9 mouse cellular contexts compared by ENCODE assay signal in the genomic region with DNA sequence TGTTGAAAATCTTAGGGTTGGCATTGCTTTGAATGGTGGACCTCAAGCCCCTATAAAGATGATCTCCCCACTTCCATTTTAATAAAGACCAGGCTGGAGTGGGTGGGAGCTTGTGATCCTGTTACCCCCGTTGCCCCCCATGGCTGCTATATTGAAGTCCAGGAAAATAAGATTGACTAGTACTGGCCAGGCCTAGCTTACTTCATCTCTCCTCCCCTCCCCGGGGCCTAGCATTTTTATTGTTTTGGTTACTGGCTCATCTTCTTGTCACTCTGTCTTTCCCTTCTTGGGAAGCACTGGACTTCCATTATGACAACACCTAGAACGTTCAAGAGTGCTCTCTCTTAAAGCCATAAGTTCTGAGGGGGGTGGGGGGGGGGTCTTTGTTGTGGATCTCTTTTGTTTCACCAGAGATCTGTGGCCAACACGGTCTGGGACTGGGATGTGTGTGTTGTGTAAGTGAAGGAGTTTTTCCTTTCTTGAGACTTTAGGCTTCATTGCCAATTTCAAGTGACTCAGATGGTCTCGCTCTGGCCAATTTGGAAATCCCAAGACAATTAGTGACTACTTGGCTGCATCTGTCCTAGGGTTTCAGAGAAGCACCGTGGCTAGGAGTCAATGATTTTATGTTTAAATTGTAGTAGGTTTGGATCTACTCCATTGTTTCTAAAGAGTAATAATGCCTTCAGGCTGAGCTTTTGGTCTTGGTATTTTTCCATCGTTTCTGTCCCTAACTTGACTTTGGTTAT. TPM values are rescaled to one million over a fixed set of nuclear protein-coding genes. Genes with fewer than 3 reads are reported as not detected.
DNase-seq lines count a peak whose midpoint lies in the region; ATAC-seq and TF ChIP-seq lines count a peak whose summit lies in the region.
"Had no signal": no experiment of that assay in that cellular context is flagged by ENCODE, and none has a peak within 500 bp of the region (broad histone marks: within the 10 kb centered on the region; RNA-seq: fewer than 3 reads in every experiment).

No protein-coding gene starts in this region.

- peak; percentile 10 for DNase-seq in right cerebral cortex, postnatal 4 days
- no peak for DNase-seq in right cerebral cortex, postnatal 10 days (ENCODE audit: low spot score in 2 of 2)
- DNase-seq in cerebellum, adult 2 months: peak; percentile 27 to 29
- peak; percentile 4 for DNase-seq in gastrocnemius, postnatal 14 days
- DNase-seq in lung, postnatal 36 days: peak; percentile 17
- DNase-seq in frontal cortex, postnatal 25 days (ENCODE audit: low spot score in 2 of 2): no peak
- no peak for DNase-seq in right cerebral cortex, postnatal 36 days (ENCODE audit: low spot score in 2 of 2)

- peak overlapping the region; percentile 98 for H3K9ac ChIP-seq in kidney, embryonic 14.5 days (ENCODE audit: low read depth, low read length)

- no peak for TF ChIP-seq POLR2A in cerebellum, adult 2 months (IDR thresholded peaks at IDR 0.05; ENCODE audit: borderline replicate concordance, insufficient read depth, low read length)

- no peaks in the 10 kb centered on the region for H3K27me3 ChIP-seq in cerebellum, adult 2 months (ENCODE audit: control insufficient read depth, insufficient read depth, low read length)
- H3K27me3 ChIP-seq in kidney, embryonic 14.5 days (ENCODE audit: control insufficient read depth, insufficient read depth, low read length): no peaks in the 10 kb centered on the region

- no peaks in the 10 kb centered on the region for H3K36me3 ChIP-seq in kidney, embryonic 14.5 days (ENCODE audit: control insufficient read depth, insufficient read depth, low read length)

- intact Hi-C loops in gastrocnemius, postnatal 14 days (cut with DNase I; ENCODE audit: low total_unique reads): no loop called here

- H3K9me3 ChIP-seq in kidney, embryonic 14.5 days (ENCODE audit: control insufficient read depth, low read length): no peaks in the 10 kb centered on the region

- peaks cover 3% of the 10 kb centered on the region for H3K4me1 ChIP-seq in cerebellum, adult 2 months (ENCODE audit: control insufficient read depth, insufficient read depth, low read length)
- H3K4me1 ChIP-seq in kidney, embryonic 14.5 days (ENCODE audit: control insufficient read depth, insufficient read depth, low read length): peaks cover 9% of the 10 kb centered on the region; the same call in 1 of the 2 replicates

- WGBS in cerebellum, adult 2 months: 9% methylated on average over 7 of the region's 7 CpGs
- 27% methylated on average over 7 of the region's 7 CpGs for WGBS in kidney, embryonic 14.5 days

- H3K4me3 ChIP-seq in cerebellum, adult 2 months (replicated peaks; ENCODE audit: insufficient read depth, low read depth, low read length): peak overlapping the region; percentile 92
- H3K4me3 ChIP-seq in kidney, embryonic 14.5 days (ENCODE audit: low read length): peak overlapping the region; percentile 90

- peak overlapping the region; percentile 70 for H3K4me2 ChIP-seq in kidney, embryonic 14.5 days (replicated peaks; ENCODE audit: low read depth, low read length)

- TF ChIP-seq CTCF in cerebellum, adult 2 months (IDR thresholded peaks at IDR 0.05; ENCODE audit: borderline replicate concordance, insufficient read depth, low read depth, low read length): no peak

- peak overlapping the region; percentile 85; the same call in 1 of the 2 replicates for H3K27ac ChIP-seq in cerebellum, adult 2 months (ENCODE audit: insufficient read depth, low read length)
- H3K27ac ChIP-seq in kidney, embryonic 14.5 days (ENCODE audit: low read depth, low read length): peak overlapping the region; percentile 95

- ATAC-seq in kidney, embryonic 14.5 days (ENCODE audit: low FRiP score, low TSS enrichment): peak; percentile 7; the same call in 1 of the 2 replicates

RNA-seq across cellular contexts. Expression of gene Ccdc50, which starts 1.0 kb away (rescaled TPM):
- polyA plus RNA-seq in cerebellum, adult 2 months (2012; rRNA removed): 28.7 and 31.3 TPM in 2 replicates
- 10 to 100 TPM; 66.3 to 78.9 TPM for total RNA-seq in gastrocnemius, postnatal 14 days (2021)
- polyA plus RNA-seq in kidney, embryonic 14.5 days (2014; fragmentation: Nextera tagmentation; extraction: Ambion mirVana): 57.3 and 86.1 TPM in 2 replicates

RNA-seq across cellular contexts. Expression of gene Uts2b, which starts 19.7 kb away (rescaled TPM):
- polyA plus RNA-seq in cerebellum, adult 2 months (2012; rRNA removed): 1.9 and 2.0 TPM in 2 replicates
- not detected for total RNA-seq in gastrocnemius, postnatal 14 days (2021)
- polyA plus RNA-seq in kidney, embryonic 14.5 days (2014; fragmentation: Nextera tagmentation; extraction: Ambion mirVana): not detected in 2 replicates
- total RNA-seq: hematopoietic stem cell, adult 5-6 weeks had no signal

Comparison
In these comparisons a context has a peak if more than half of its experiments do, and no peak if none do; other contexts are left out.
1. DNase-seq: peak in right cerebral cortex, postnatal 4 days (single experiment), cerebellum, adult 2 months (2 of 2), gastrocnemius, postnatal 14 days (single experiment) and lung, postnatal 36 days (single experiment); none in right cerebral cortex, postnatal 10 days (0 of 2), frontal cortex, postnatal 25 days (0 of 2) and right cerebral cortex, postnatal 36 days (0 of 2).